8 mouse cellular contexts compared by ENCODE assay signal in genomic region chr7:92933308-92933948, GRCm38 (mm10). TPM values are rescaled to one million over a fixed set of nuclear protein-coding genes. Genes with fewer than 3 reads are reported as not detected.
DNase-seq lines count a peak whose midpoint lies in the region; ATAC-seq lines count a peak whose summit lies in the region.
"Not testable (repeated sequence)": the region's sequence is repeated elsewhere in the genome, so short reads cannot be mapped to it uniquely, and the experiment has no call there.

No protein-coding gene starts in this region.

- peak; percentile 73 for DNase-seq in adrenal gland, postnatal 10 days
- DNase-seq in heart, adult 11 months, result peak; percentile 92
- peak; percentile 20 to 52 for DNase-seq in layer of hippocampus, postnatal 10 days (ENCODE audit: low spot score in 2 of 2)
- DNase-seq in lung, postnatal 25 days (ENCODE audit: low spot score), result peak; percentile 12
- DNase-seq in testis, postnatal 10 days (ENCODE audit: low spot score), result peak; percentile 49

- not testable (repeated sequence) for H3K9me3 ChIP-seq in heart, embryonic 16.5 days (replicated peaks; ENCODE audit: control insufficient read depth, low read length); hindbrain, embryonic 16.5 days (ENCODE audit: control insufficient read depth, low read length)

- peak; percentile 48; the same call in 1 of the 2 replicates for ATAC-seq in common myeloid progenitor, adult 5-6 weeks (replicated peaks; ENCODE audit: low read depth, poor library complexity, severe bottlenecking)
- ATAC-seq in heart, embryonic 16.5 days (replicated peaks; ENCODE audit: extremely low read depth, insufficient read depth, low FRiP score), result 0 out of 2 replicates have a peak, but pooled peaks have one; percentile 14
- ATAC-seq in hindbrain, embryonic 16.5 days, result peak; percentile 64

- H3K4me1 ChIP-seq in heart, embryonic 16.5 days (ENCODE audit: control insufficient read depth, insufficient read depth, low read length); hindbrain, embryonic 16.5 days (ENCODE audit: control insufficient read depth, insufficient read depth, low read depth, low read length): not testable (repeated sequence)

- 41% methylated on average over 4 of the region's 4 CpGs for WGBS in heart, embryonic 16.5 days
- WGBS in hindbrain, embryonic 16.5 days, result 53% methylated on average over 4 of the region's 4 CpGs

- H3K27ac ChIP-seq in heart, embryonic 16.5 days (ENCODE audit: low read length), result peak overlapping the region; percentile 39
- H3K27ac ChIP-seq in hindbrain, embryonic 16.5 days (ENCODE audit: low read depth, low read length), result not testable (repeated sequence)

- not testable (repeated sequence) for H3K36me3 ChIP-seq in heart, embryonic 16.5 days (ENCODE audit: control insufficient read depth, insufficient read depth); hindbrain, embryonic 16.5 days (ENCODE audit: control insufficient read depth, insufficient read depth, low read length)

- H3K9ac ChIP-seq in heart, embryonic 16.5 days (ENCODE audit: low read length); hindbrain, embryonic 16.5 days (ENCODE audit: low read depth, low read length): not testable (repeated sequence)

- H3K4me3 ChIP-seq in heart, embryonic 16.5 days (ENCODE audit: low read length); hindbrain, embryonic 16.5 days (ENCODE audit: low read length): not testable (repeated sequence)

- not testable (repeated sequence) for H3K4me2 ChIP-seq in heart, embryonic 16.5 days (ENCODE audit: low read depth, low read length); hindbrain, embryonic 16.5 days (ENCODE audit: low read length)

- H3K27me3 ChIP-seq in heart, embryonic 16.5 days (ENCODE audit: control insufficient read depth, insufficient read depth, low read length); hindbrain, embryonic 16.5 days (replicated peaks; ENCODE audit: control insufficient read depth, insufficient read depth, low read length): not testable (repeated sequence)

RNA-seq across cellular contexts. Expression of gene Prcp, which starts 59.2 kb away (rescaled TPM):
- 10 to 100 TPM; 34.2 to 39.0 TPM for total RNA-seq in adrenal gland, postnatal 10 days (2021)
- total RNA-seq in common myeloid progenitor, adult 5-6 weeks (2017), result 52.6 and 59.2 TPM in 2 replicates
- 19.2 and 20.9 TPM in 2 replicates for polyA plus RNA-seq in heart, embryonic 16.5 days (2015; fragmentation: Nextera tagmentation; extraction: Ambion mirVana)
- 18.9 and 20.9 TPM in 2 replicates for polyA plus RNA-seq in hindbrain, embryonic 16.5 days (2015; fragmentation: Nextera tagmentation; extraction: Ambion mirVana)
- total RNA-seq in layer of hippocampus, postnatal 10 days (2021), result 10 to 100 TPM; 15.3 TPM

RNA-seq across cellular contexts. Expression of gene Ddias, which starts 59.4 kb away (rescaled TPM):
- 1 to 10 TPM; 1.7 to 3.4 TPM for total RNA-seq in adrenal gland, postnatal 10 days (2021)
- 23.0 and 23.7 TPM in 2 replicates for total RNA-seq in common myeloid progenitor, adult 5-6 weeks (2017)
- 8.4 and 9.0 TPM in 2 replicates for polyA plus RNA-seq in heart, embryonic 16.5 days (2015; fragmentation: Nextera tagmentation; extraction: Ambion mirVana)
- 4.5 and 5.3 TPM in 2 replicates for polyA plus RNA-seq in hindbrain, embryonic 16.5 days (2015; fragmentation: Nextera tagmentation; extraction: Ambion mirVana)
- 1 to 10 TPM; 1.8 to 2.0 TPM for total RNA-seq in layer of hippocampus, postnatal 10 days (2021)

Comparison
In these comparisons a context has a peak if more than half of its experiments do, and no peak if none do; other contexts are left out.
1. DNase-seq: peak in every context shown above with its lines; median percentile 92 in heart, adult 11 months; 73 in adrenal gland, postnatal 10 days; 49 in testis, postnatal 10 days; 36 in layer of hippocampus, postnatal 10 days; 12 in lung, postnatal 25 days.
2. ATAC-seq: peak in every context shown above with its lines; median percentile 64 in hindbrain, embryonic 16.5 days; 48 in common myeloid progenitor, adult 5-6 weeks; 14 in heart, embryonic 16.5 days.